Comparison of ENCODE assay signal across 8 mouse cellular contexts in the genomic region with DNA sequence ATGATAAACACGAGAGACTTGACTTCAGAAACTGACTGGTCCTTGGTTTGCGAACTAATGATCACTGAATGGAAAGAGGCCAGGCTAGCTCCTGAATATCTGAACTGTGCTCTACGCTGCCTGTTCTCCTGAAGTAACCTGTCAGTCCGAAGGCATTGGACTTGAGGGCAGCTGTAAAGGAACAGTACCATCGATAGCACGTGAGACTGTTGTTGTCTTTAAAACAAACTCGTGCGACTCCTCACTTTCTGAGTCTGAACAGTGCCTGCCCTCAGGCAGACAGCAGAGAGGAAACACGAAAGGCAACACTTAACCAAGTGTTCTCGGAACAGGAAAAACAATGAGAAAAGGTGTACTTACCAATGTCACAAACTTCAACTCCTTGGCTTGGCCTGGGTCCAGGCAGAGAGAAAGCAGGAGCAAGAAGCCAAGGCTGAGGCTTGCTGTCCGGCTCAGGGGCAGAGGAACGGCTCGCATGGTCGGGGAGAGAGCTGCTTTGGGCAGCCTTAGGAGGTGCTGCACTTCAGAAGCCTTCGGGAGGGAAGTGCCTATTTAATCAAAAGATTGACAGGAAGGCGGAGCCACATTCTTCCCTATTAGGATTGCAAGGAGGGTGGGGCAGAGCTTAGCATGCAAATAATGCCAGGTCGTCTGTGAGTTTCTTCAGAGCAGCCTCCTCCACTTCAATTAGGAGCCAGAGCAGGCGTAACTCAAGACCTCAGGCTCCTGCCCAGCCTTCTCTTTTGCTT. TPM values are rescaled to one million over a fixed set of nuclear protein-coding genes. Genes with fewer than 3 reads are reported as not detected.
DNase-seq lines count a peak whose midpoint lies in the region; ATAC-seq lines count a peak whose summit lies in the region.

A gene (minus strand): TSS at position 566 of the 749 bp plus-strand sequence.

- peak; percentile 67 for DNase-seq in CD4-positive helper T cell, adult 2 months (ENCODE audit: low read depth, low spot score)
- peak; percentile 11 to 66 for DNase-seq in adrenal gland, adult (ENCODE audit: inconsistent age in 2 of 2, low spot score in 1 of 2)
- peak; percentile 68 to 84 for DNase-seq in lung, adult 18-20 months
- DNase-seq in thymus, postnatal 25 days, result peak; percentile 45
- no peak for DNase-seq in right cerebral cortex, postnatal 36 days (ENCODE audit: low spot score in 2 of 2)

- H3K4me2 ChIP-seq in forebrain, embryonic 16.5 days (ENCODE audit: low read length), result peak within 1 kb of the TSS; percentile 39
- H3K4me2 ChIP-seq in intestine, embryonic 16.5 days (ENCODE audit: low read depth, low read length), result peak within 1 kb of the TSS; percentile 60
- peak within 1 kb of the TSS; percentile 47 for H3K4me2 ChIP-seq in neural tube, embryonic 13.5 days

- no peak within 1 kb of the TSS; the same call in 1 of the 2 replicates for H3K9ac ChIP-seq in forebrain, embryonic 16.5 days (replicated peaks; ENCODE audit: low read depth, low read length)
- peak within 1 kb of the TSS; percentile 63 for H3K9ac ChIP-seq in intestine, embryonic 16.5 days (ENCODE audit: low read depth, low read length)
- H3K9ac ChIP-seq in neural tube, embryonic 13.5 days, result peak within 1 kb of the TSS; percentile 38; the same call in 1 of the 2 replicates

- 18% methylated on average over 18 of the region's 18 CpGs for WGBS in forebrain, embryonic 16.5 days
- 18% methylated on average over 18 of the region's 18 CpGs for WGBS in intestine, embryonic 16.5 days
- WGBS in neural tube, embryonic 13.5 days, result 29% methylated on average over 18 of the region's 18 CpGs

- peak within 1 kb of the TSS; percentile 6; the same call in 1 of the 2 replicates for H3K4me3 ChIP-seq in forebrain, embryonic 16.5 days (replicated peaks; ENCODE audit: low read length)
- H3K4me3 ChIP-seq in intestine, embryonic 16.5 days (ENCODE audit: low read length), result peak within 1 kb of the TSS; percentile 47
- H3K4me3 ChIP-seq in neural tube, embryonic 13.5 days, result peak within 1 kb of the TSS; percentile 6; the same call in 1 of the 2 replicates

- H3K36me3 ChIP-seq in forebrain, embryonic 16.5 days (ENCODE audit: control insufficient read depth, insufficient read depth), result no peaks in the 10 kb centered on the region
- H3K36me3 ChIP-seq in intestine, embryonic 16.5 days (ENCODE audit: control insufficient read depth, insufficient read depth, low read length), result no peaks in the 10 kb centered on the region
- H3K36me3 ChIP-seq in neural tube, embryonic 13.5 days, result no peaks in the 10 kb centered on the region

- H3K27me3 ChIP-seq in forebrain, embryonic 16.5 days (replicated peaks; ENCODE audit: control insufficient read depth, insufficient read depth, low read length), result no peaks in the 10 kb centered on the region
- no peaks in the 10 kb centered on the region; the same call in 1 of the 2 replicates for H3K27me3 ChIP-seq in intestine, embryonic 16.5 days (replicated peaks; ENCODE audit: control insufficient read depth, insufficient read depth, low read length)
- H3K27me3 ChIP-seq in neural tube, embryonic 13.5 days, result no peaks in the 10 kb centered on the region; the same call in 1 of the 2 replicates

- H3K27ac ChIP-seq in forebrain, embryonic 16.5 days (ENCODE audit: low read length), result no peak within 1 kb of the TSS
- H3K27ac ChIP-seq in intestine, embryonic 16.5 days (ENCODE audit: low read length), result peak within 1 kb of the TSS; percentile 53
- no peak within 1 kb of the TSS for H3K27ac ChIP-seq in neural tube, embryonic 13.5 days (replicated peaks)

- peaks cover 6% of the 10 kb centered on the region; the same call in 1 of the 2 replicates for H3K4me1 ChIP-seq in forebrain, embryonic 16.5 days (replicated peaks; ENCODE audit: control insufficient read depth, insufficient read depth, low read length)
- no peaks in the 10 kb centered on the region for H3K4me1 ChIP-seq in intestine, embryonic 16.5 days (ENCODE audit: control insufficient read depth, insufficient read depth, low read length)
- H3K4me1 ChIP-seq in neural tube, embryonic 13.5 days (replicated peaks), result peaks cover 9% of the 10 kb centered on the region; the same call in 1 of the 2 replicates

- no peaks in the 10 kb centered on the region for H3K9me3 ChIP-seq in forebrain, embryonic 16.5 days (ENCODE audit: control insufficient read depth, low read length)
- H3K9me3 ChIP-seq in intestine, embryonic 16.5 days (ENCODE audit: control insufficient read depth, low read length), result no peaks in the 10 kb centered on the region
- no peaks in the 10 kb centered on the region for H3K9me3 ChIP-seq in neural tube, embryonic 13.5 days

- no peak for ATAC-seq in forebrain, embryonic 16.5 days
- peak; percentile 91 for ATAC-seq in intestine, embryonic 16.5 days
- no peak for ATAC-seq in neural tube, embryonic 13.5 days (ENCODE audit: low read depth)

RNA-seq across cellular contexts. Expression of the gene that starts here (rescaled TPM):
- polyA plus RNA-seq in forebrain, embryonic 16.5 days (2015; fragmentation: Nextera tagmentation; extraction: Ambion mirVana), result 0.09 and 0.28 TPM in 2 replicates
- polyA plus RNA-seq in intestine, embryonic 16.5 days (2015; fragmentation: Nextera tagmentation; extraction: Ambion mirVana), result 2.3 and 2.6 TPM in 2 replicates
- 0.33 and 0.46 TPM in 2 replicates for polyA plus RNA-seq in neural tube, embryonic 13.5 days (2015; fragmentation: Nextera tagmentation; extraction: Ambion mirVana)

Comparison
In these comparisons a context has a peak if more than half of its experiments do, and no peak if none do; other contexts are left out.
1. DNase-seq: peak in CD4-positive helper T cell, adult 2 months (single experiment), adrenal gland, adult (2 of 2), lung, adult 18-20 months (2 of 2) and thymus, postnatal 25 days (single experiment); none in right cerebral cortex, postnatal 36 days (0 of 2).
2. Peak in every context shown above with its lines, with median percentiles within 50 percentile points of each other: H3K4me2 ChIP-seq and H3K4me3 ChIP-seq.